Mouse (Mus musculus): ENCODE measurements around the gene Pls1.

Gene Pls1

DNA sequence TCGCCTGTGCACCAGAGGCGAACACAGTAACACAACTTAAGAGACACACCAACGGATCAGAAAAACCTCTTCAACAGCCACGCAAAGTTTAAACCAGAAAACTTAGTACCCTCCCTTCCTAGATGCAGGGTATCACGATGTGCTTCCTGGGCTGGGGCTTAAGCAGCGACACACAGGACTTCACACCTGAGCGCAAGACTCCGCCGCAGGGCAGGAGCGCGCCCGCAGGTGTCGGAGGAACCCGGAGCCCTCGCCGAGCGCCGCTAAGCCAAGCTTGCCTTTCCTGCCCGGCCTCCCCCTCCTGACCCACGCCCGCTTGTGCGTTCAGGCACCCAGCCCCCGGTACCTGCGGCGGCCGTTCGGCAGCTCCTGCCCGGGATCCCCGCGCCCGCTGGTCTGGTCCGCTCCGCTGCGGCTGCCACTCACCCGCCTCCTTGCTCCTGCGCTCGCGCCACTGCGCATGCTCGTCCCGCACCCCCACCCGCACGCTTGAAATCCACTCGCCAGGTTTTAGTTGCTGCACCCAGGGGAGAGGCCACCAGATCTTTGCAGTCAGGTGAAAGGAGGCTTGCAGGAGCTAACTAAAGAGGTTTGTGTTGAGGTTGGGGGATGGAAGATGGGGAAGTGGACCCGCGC lies at the start of gene Pls1:
Gene Pls1, minus strand, starts transcription at position 487 of the 636 bp plus-strand sequence.
- DNase-seq (ENCODE audit: low spot score): peak; percentile 78

DNA sequence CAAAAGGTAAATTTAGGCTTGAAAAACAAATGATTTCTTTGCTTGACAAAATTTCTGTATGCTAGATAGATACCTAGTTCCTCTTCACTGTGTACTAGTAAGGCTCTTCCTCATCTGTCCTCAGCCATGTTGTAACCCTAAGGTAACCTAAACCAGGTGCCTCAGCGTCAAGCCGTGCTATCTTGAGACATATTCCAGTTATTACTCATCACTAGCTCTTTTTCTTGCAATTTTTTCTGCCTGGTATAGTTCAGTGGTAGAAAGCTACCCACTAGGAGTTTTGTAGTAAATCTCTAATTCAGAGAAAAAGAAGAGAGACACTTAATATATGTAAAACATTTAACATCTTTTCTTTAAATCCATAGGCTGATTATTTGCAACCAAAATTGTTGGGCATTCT lies 37.6 kb upstream of the Pls1 start:
- DNase-seq (ENCODE audit: low spot score): no peak

DNA sequence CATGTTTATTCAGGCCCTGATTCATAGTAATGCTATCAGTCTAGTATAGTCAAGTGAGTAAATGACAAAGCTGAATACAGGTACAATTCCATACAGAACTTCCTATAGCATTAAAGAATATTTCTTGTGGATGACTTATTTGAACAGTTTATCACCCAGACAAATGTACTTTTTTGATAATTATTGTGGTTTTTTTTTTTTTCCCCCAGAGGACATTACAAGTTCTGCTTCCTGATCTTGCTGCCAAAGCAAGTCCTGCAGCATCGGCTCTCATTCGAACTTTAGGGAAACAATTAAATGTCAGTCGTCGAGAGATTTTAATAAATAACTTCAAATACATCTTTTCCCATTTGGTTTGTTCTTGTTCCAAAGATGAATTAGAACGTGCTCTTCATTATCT lies 33.1 kb upstream of the Pls1 start:
- no peak for DNase-seq (ENCODE audit: low spot score)

DNA sequence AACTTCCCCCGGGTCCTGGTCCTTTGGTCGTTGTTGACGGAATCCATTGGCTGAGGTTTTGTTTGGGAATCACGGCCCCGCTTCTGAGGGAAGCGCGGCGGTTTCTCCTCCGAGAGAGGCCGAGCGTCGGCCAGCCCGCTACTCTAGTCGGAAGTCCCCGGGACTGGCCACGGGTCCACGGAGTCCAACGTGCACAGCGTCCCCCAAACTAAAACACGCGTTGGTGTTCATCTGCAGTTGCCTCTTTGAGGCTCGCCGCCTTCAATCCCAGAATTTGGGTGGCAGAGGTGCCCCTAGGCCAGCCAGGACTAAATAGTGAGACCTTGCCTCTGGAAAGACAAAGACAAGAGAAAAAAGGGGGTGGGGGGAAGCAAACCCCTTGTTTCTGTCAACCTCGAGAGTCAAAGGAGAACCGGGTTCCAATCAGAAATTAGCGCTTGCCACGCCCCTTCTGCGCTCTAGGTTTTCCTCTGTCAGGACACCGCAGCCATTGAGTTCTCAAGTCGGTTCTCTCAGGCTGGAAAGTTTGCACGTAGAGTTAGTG lies 13.0 kb upstream of the Pls1 start:
- peak; percentile 31 for DNase-seq (ENCODE audit: low spot score)

DNA sequence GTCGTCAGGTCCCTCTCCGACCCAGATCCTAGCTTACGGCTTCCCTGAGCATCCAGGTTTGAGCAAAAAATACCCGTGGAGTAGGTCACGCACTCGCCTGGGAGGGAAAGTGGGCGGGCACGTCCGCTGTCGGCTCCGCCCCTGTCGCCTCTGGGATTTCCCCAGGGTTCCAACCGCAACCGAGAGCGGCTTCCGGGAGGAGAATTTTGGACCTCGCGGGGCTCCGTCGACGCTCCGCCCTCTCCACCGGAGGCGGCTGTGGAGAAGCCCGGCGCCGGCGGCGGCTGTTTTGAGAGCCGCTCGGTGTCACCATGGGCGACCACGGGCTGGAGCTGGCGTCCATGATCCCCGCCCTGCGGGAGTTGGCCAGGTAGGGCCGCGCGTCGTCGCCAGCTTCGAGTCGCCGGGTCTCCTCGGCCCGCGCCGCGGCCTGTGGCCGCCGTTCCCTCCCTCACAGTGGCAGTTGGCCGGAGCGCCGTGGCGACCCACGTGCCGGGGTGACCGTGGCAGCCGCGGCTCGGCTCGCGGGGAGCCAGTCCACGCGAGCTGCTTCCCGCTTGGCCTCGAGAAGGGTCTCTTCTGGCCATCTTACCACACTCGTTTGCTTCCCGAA lies 12.4 kb upstream of the Pls1 start, which contains the start of gene Atr:
Gene Atr, plus strand, starts transcription at position 184 of the 613 bp plus-strand sequence.
- peak; percentile 94 for DNase-seq (ENCODE audit: low spot score)

DNA sequence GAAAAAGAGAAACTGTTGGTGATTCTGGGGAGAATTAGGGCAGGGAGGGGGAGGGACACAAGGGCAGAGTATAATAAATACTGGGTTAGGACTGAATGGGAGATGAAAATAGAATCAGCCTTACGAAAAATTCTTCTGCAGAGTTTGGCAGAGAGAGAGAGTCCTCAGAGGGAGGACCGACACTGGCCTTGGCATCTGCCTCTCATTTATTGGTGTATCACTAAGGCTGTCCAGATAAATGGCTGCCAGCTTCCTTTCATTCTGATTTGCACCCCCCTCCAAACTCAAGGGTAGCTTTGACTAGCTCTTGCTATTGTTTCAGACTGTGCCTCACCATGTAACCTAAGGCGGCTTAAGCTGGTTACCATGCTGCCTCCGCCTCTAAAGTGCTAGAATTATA lies 10.9 kb upstream of the Pls1 start:
- DNase-seq (ENCODE audit: low spot score): no peak

DNA sequence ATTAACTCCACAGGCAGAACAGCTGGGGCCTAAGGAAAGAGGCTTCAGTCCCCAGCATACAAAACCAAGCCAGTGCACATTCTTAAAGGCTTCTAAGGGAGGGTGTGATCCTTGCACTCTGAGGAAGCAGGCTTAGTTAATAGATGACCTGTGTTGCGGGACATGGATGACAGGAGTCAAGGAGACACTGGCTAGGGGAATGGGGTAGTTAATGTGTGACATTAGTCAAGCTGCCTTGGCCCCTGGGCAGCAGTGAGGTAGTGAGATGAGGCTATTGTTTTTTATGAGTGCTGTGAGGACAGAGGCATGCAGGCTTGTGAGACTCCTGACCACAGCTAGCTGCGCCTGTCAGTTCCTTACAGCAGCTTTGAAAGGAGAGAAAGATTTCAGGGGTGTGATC lies 9.8 kb upstream of the Pls1 start:
- DNase-seq (ENCODE audit: low spot score): no peak

DNA sequence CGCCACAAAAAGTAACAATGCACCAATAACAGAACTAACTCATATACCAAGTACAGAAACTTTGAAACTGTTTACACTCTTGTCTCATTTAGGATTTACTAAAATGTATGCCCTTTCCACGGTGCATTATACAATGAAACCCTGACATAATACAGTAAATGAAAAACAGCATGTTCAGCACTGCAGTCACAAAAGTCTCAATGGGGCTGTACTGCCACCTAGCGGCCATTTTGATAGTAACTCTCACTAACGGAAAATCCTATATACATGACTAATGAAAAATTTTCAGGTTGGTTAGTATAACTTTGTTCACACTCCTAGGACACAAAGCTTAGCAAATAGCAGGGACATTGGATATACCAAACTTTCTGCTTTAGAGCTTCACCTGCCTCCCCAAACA lies 7.8 kb upstream of the Pls1 start:
- DNase-seq (ENCODE audit: low spot score): peak; percentile 61

DNA sequence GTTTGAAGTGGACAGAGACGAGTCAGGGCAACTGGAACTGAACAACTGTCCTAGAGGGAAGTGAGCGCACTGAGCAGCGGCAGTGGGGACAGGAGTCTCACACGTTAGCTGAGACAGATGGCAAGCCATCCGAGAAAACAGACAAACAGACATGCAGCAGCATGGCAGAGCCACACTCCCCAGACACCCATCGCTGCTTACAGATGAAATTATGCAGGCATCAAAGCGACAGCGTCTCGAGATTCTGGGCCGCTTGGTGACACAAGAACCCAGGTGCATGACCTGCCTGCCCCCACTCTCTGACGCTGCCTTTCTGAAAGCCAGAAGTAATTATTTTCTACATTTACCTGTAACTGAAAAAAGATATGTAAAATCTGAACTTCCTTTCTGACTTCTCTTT lies 6.6 kb upstream of the Pls1 start:
- no peak for DNase-seq (ENCODE audit: low spot score)

DNA sequence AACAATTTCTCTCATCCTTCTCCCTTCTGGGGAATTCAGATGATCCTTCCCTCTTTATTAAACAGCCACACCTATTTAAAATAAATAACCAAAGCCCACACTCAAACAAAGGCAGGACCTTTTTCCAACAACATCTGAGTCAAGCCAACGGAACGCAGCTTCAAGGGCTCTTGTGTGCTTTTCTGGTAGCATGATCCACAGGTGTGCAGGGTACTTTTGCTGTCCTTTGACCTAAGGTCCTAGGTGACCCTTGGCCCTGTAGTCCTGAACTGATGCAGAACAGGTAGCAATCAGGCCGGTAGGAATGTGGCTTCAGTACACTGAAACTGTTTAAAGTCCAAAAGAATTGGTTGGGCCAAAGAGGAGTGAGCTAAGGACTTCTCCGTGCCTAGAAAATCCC lies 600 bp upstream of the Pls1 start:
- DNase-seq (ENCODE audit: low spot score): no peak

DNA sequence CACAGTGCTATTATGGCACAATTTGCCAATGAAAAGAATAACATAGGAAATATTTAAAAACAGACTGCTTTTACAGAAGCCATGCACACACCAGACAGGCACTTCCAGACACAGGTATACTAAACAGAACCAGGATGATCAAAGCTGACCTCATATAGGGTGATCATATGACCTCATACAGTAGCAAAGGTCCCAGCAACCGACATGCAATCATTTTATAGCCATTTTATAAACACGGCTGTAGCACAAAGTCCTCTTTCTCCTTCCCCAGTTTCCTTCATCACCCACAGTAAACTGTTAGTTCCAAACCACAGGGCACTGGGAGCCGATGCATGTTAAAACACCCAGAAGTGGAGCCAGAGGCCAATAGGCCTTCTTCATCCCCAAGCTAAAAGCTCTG lies 5.7 kb downstream of the Pls1 start:
- no peak for DNase-seq (ENCODE audit: low spot score)

DNA sequence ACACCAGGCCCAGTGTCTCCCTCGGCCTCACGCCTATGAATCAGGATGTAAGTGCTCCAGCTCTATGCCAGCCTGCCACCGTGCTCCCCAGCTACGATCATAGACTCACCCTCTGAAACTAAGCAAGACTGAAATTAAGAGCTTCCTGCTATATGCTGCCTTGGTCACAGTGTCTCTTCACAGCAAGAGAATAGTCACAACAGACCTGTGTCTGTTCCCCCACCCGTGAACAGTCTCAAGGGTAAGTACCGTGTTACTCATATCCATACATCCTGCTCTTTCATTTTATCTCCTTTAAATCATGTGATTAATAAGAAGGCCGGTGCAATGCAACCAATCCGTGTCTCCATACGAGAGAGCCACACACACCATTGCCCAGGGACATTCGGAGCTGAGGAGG lies 9.4 kb downstream of the Pls1 start:
- DNase-seq (ENCODE audit: low spot score): no peak

DNA sequence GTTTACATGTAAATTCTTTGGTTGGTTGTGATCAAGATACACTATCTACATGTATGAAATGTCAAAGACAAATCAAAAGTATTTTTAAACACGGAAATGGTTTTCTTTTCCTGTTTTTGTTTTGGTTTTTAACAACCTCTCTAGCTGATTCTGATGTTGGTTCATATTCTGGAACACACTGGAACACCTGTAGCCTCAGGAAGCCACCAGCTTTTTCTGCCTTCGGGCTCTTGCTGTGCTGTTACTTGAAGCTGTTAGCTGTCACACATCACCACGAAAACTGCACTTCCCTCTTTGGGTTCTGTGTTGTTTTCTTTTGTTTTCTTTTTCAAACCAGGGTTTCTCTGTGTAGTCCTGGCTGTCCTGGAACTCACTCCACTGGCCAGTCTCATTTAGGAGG lies 10.3 kb downstream of the Pls1 start:
- DNase-seq (ENCODE audit: low spot score): no peak

DNA sequence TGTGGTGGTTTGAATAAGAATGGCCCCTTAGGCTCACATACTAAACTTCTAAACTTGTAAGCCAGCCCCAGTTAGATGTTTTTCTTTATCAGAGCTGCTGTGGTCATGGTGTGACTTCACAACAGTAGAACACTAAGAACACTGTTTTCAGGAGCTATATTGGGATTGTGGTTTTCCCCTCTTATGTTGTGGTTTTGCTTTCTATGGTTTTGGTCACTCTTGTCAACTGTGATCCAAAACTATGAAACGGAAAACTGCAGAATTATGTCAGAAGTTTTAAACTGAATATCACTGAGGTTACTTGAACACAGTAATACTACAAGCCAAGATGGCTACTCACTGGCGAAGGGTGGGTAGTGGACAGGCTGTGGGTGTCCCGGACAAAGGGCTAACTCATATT lies 12.4 kb downstream of the Pls1 start:
- DNase-seq (ENCODE audit: low spot score): no peak

DNA sequence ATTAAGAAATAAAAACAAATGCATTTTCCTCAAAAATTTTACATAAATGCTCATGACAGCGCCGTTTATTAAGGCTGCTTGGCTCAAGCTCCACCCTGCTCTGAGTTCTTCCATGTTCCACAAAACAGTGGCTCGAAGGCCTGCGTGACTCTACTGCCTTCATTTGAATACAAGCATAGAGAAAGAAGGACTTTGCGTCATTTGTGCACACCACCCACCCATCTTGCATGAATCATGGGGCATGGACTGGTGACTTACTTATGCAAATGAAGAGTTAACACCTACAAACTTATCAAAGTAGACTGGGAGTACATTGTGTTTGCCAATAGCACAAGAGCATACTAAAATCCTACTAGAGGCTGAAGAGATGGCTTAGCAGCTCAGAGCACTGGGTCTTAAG lies 17.5 kb downstream of the Pls1 start:
- DNase-seq (ENCODE audit: low spot score): no peak

DNA sequence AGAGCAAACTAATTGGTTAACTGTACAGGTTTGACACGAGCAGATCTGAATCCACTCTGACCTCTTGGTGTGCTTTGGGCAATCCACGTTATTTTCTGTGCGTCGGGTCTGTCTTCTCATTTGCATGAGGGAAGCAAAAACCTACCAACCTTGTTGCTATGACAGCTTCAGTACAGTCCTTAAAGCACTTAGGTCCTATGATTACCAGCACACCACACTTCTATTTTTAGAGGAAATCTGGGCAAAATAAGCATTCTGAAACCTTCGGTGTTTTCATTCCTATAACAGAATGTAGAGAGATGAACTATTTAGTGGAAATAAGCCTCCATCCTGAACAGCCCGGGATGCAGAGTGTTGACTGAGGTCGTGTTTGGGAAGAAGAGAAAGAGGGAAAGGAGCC lies 22.6 kb downstream of the Pls1 start:
- no peak for DNase-seq (ENCODE audit: low spot score)

DNA sequence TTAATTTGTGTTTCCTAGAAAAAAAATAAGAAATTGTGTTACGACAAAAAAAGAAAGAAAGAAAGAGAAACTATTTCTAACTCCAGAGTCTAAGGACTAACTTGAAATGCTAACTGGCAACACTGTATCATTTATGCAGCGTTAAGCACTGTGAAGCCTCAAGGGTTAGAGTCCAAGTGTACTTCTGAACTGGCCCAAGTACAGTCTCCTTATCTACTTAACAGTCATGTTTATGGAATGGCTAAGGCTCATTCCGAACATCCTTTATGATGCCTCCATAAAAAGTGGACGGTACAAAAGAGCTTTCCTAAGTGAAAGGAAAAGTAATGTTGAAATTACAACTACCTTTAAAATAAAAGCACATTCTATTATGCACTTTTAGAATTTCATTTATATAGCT lies 29.4 kb downstream of the Pls1 start:
- DNase-seq (ENCODE audit: low spot score): no peak

DNA sequence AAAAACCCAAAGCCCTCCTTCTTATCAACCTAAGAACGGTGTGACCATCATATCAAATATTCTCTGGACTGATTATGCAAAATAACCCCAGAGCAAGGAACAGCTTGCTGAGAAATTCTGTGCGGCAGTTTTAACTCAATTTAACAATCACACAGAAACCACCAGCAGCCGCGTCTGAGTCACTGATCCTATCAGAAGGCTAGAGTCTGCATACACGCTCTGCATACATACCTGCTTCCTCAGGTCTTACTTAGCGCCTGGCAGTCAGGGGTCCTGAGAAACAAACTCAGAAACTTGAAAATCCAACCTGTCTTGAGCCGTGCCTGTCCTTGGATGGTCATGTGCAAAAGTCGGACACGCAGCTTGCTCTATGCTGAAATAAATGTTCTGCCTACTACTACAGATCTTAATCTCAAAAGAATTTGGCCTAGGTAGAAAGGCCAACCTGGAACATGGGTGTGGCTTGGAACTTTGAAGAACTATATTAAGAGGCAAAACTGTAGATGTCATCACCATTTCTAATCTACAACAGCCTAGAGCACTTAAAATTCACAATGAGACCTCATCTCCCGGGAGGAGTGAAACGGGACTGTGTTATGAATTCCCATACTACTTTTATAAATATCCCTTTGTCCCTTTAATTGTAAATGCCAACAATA lies 30.0 kb downstream of the Pls1 start:
- DNase-seq (ENCODE audit: low spot score): no peak

DNA sequence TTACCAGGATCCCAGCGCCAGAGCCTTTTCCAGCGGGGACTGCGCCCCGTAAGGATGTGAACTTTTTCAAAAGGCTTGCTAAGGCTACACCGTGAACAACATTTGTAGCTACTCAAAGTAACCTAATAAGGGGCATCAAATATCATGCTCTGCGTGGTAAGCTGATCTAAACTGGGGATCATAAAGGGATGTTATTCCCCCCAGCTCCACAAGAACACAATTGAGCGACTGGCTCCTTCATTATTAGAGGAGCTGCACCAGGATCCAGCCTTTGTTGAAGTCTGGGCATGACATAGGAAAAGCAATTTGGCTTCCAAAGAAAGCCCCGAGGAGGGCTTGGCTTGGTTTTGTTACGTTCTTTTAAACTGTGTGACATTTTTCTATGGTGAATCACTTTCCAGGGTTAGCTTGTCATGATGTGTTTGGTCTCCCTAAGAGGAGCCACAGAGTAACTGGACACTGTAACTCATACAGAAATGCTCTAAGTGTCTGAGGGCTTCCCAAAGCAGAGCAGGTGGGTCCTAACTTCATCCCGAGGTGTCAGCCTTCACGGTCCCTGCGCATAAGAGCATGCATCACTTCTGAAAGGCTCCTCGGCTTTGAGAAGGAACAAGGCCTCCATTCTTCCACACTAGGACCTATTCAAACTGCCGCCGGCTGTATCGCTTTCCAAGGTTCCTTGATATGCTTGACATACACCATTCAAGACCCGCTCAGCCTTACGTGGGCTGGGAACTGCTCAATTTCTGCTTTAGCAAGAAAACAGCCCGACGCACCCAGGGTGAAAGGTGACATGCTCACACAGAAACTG lies 31.2 kb downstream of the Pls1 start:
- DNase-seq (ENCODE audit: low spot score): no peak

DNA sequence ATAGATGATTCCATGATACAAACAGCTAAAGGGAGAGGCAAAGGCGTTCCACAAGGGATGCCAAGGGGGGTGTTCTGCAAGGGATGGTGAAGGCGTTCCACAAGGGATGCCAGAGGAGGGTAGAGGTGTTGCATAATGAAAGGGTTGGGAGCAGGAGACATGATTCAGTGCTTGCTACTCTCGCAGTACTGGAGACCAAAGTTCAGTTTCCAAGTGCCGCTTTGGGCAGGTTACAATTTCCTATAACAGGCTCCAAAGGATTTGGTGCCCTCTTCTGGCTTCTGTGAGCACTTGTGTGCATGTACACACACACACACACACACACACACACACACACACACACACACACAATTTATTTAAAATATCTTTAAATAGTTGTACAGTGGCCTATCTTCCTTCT lies 33.3 kb downstream of the Pls1 start:
- no peak for DNase-seq (ENCODE audit: low spot score)

DNA sequence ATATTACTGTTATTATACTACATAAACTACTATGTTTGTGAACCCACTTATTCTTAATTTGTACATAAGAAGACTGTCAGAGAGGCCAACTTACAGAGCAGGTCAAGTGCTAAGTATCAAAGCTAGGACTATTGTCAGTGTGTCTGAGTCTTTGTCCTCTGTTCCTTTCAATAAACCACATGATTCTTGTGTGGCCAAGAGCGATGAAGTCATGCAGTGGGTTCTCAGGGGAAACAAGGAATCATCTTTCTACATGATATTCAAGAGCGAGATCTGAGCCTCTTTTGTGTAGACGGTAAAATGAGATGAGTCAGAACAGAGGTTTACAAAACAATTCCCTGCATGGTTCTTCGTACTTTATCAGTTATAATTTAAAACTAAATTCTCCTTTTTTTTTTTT lies 35.5 kb downstream of the Pls1 start:
- no peak for DNase-seq (ENCODE audit: low spot score)

DNA sequence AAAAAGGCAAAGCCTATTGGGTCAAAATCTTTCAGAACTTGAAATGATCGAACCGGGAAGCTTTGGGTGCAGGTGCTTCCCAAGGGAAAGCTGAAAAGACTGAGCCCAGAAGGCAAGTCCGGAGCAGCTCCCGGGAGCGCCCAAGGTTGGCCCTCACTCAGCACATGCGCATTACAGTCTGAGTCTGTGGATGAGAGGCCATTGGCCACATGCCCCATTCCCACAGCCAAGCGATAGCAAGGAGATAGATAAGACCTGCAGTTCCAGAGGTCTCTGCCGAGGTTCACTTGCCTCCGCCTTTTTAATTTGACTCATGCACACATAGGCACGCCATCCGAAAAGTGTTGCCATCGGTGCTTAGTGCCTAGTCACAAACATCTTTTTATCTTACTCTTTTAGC lies 39.7 kb downstream of the Pls1 start:
- no peak for DNase-seq (ENCODE audit: low spot score)

DNA sequence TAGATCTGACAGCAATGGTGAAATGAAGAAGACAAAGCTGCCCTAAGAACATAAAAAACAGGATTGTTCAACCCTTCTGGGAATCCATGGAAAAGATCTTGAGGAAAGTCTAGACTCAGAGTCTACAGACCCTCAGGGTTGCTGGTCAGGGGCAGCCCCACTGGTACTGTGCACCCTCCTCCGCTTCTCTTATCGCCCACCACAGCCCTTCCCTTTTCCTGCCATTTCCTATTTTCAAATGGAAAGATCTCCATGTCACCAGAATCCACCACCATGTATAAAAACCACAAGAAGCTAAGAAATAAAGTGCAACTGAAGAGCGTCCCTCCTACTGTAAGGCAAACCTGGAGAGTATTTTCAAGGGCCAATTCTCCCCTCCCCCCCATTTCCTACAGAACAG lies 41.3 kb downstream of the Pls1 start:
- DNase-seq (ENCODE audit: low spot score): no peak
